Mouse (Mus musculus) bone marrow, adult 2 months (tissue): Measurements from ENCODE around the gene Cblc.

Experiments
- CTCF ChIP-seq: fragments of 200-500 bp; IDR thresholded peaks from 2 replicates; pipeline ENCODE4 v1.5.1; 2011; ENCODE audit warnings: low read length, control low read depth; ENCODE audit not compliant: control insufficient read depth, insufficient read depth
- POLR2A ChIP-seq: fragments of 200-500 bp; IDR thresholded peaks from 2 replicates; pipeline ENCODE4 v1.6.1; 2011; ENCODE audit warnings: low read depth, mild to moderate bottlenecking, control low read depth, low read length, borderline replicate concordance; ENCODE audit not compliant: control insufficient read depth

GRCm38 (mm10) chr7:19747420-19748218 is 49.0 kb downstream of the Cblc start:
- TF ChIP-seq POLR2A (no peak), CTCF (no peak)
